Mouse (Mus musculus) layer of hippocampus, adult 18-20 months (tissue): ENCODE results near the gene Nrde2. TPM values are rescaled to one million over a fixed set of nuclear protein-coding genes. Genes with fewer than 3 reads are reported as not detected.

Experiments
- DNase-seq, 2 experiments: peaks; one replicate each; pipeline ENCODE4 v3.0.0; 2022; ENCODE audit warnings: low spot score in 2 of 2
- total RNA-seq, 2 experiments: library from RNA; stranded (reverse); gene quantifications; 2 replicates each; pipeline ENCODE4 v1.2.3; 2021

Gene Nrde2
- total RNA-seq, 2 experiments from 2014 or later: 16.8 to 17.4 TPM

- DNase-seq: no peak
Measured at GRCm38 (mm10) chr12:100180802-100181201, 21.3 kb upstream of the Nrde2 start.

DNA sequence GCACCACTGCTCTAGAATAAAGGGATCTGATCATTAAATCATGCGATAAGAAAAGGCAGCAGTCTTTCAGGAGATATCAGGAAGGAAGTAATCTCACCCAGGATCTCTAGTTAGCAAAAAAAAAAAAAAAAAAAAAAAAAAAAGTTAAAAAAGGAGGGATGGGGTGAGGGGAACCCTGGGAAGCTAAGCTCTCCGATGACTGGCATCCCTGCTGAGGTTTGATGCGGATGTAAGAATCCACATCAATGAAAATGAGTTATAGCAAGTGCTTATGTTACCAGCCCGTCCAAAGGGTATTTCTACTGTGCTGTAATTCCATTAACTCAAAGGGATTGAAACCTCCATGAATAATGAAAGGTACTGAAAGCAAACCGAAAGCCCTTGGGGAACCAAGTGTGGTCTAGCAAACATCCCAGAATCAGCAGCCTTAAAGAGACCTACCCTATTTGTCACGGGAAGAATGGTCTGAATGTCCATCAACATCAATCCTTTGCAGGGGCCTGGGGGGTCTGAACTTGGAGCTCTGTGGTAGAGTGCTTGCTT is 19.5 kb upstream of the Nrde2 start:
- no peak for DNase-seq

DNA sequence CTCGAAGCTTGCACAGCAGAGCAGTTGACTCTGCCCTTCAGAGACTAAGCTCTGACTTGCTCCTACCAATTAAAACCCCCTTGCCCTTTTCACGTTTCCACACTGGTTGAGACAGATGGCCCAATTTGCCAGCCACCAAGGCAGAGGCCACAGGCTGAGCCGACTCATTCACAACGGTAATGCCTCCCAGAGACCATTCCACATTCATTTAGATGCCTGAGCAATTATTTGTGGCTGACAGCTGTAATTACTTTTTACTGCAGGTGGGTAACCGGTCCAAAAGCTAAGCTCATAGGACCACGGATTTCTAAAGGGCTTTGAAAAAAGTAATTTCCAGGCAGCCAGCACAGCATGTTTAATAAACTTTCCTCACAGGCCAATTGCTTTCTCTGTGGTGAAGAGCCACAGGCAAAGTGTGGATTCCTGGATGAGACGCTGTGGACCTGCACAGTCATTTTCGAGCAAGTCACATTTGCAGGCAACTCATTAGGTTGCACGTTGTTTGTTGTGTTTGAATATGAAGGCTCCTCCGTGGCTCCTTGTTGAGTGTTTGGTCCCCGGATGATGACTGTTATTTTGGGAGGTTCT is 17.1 kb upstream of the Nrde2 start:
- no peak for DNase-seq

DNA sequence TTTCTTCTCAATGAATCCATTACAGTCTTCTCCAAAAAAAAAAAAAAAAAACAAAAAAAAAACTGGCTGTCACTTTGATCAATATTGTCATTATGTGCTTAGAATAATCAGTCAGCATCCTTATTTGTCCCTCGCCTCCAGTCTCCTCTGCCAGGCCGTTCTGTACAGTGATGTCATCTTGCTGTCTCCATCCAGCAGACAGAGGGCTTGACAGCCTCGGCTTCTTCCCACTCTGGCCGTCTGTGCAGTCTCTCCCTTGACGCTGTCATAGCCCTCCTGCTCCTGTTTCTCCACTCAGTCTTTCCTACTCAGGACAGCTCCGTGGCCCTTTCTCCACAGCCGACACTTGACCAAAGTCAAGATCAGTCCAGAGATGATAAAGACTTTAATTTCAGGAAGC is 13.0 kb upstream of the Nrde2 start:
- DNase-seq: peak; percentile 7 to 52

GRCm38 (mm10) chr12:100167931-100168871 is 8.7 kb upstream of the Nrde2 start:
- no peak for DNase-seq

DNA sequence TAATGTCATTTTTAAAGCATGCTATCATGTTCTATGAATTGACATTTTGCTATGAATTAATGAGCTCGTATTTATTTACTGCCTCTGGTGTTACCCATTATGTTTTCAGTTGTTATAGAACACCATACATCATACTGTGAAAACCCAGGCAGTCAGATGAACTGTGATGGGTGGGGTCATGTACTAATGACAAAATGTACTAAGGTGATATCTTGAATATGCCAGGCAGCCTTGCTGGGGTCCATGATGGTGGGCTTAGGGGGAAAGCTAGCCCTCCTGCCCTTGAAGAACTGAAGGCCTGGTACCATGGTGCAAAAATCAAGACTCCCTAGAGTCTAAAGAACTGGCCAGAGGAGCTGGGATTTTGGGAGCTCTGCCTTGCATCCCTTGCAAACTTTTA is 8.0 kb upstream of the Nrde2 start:
- no peak for DNase-seq

GRCm38 (mm10) chr12:100166939-100167338 is 7.5 kb upstream of the Nrde2 start:
- DNase-seq: peak; percentile 56 to 74

DNA sequence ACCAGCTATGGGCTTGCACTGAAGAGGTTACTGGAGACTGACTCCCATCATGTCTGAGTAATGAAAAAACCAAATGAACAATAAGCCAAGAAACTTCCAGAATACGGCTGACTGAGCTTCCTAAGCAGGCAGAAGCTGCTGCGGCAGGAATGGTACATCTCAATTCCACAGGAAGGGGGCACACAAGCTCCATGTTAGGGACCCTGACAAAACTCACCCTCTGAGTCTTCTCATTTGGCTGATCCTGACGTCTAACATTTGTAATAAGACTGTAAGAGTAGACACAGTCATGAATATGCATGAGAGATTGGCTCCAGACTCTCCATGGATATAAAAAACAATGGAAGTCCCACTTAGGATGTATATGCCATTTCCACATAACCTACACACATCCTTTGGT is 6.7 kb upstream of the Nrde2 start:
- DNase-seq: peak; percentile 61 to 85

DNA sequence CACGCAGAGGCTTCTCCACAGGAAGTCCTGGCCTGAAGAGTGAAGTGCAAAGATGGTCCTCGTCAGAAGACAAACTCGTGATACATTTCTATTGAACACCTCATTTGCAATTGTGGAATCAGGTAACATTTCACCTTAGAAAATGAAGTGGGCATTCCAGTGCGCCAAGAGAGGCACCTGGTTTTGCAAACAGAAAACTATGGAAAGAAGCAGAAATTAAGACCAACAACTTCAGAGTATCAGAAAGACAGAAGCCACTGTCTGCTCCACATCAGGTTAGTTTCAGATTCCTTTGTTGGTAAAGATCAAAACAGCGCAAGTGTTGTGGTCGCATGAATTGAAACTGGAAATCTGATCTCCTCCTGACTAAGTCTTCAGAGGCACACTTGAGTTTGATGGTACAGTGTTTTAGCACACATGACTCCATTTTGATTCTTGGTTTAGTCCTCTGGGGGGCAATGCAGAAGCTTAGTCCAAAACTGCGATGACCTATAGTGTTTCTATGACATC is 5.6 kb upstream of the Nrde2 start:
- no peak for DNase-seq

GRCm38 (mm10) chr12:100152466-100152865 is 7.0 kb downstream of the Nrde2 start:
- no peak for DNase-seq

DNA sequence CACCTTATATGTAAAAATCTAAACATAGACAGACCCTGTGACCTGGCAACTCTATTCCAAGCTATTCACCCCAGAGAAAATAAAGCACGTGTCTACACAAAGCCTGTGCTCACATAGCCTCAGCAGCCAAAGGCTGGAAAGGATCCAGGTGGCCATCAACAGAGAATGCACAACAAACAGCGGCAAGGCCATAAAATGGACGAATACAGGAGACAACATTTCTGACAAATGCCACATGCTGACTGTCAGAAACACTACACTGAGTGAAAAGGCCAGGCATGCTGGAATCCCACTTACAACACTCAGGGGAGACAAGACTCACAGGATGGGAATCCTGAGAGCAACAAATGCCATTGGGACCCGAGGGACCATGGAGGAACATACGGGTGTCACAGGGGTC is 15.2 kb downstream of the Nrde2 start:
- DNase-seq: no peak

- DNase-seq: no peak
Measured at GRCm38 (mm10) chr12:100143737-100144136, 15.7 kb downstream of the Nrde2 start.

GRCm38 (mm10) chr12:100142848-100143523 is 16.5 kb downstream of the Nrde2 start:
- DNase-seq: no peak

- no peak for DNase-seq
Measured at GRCm38 (mm10) chr12:100135117-100135516, 24.3 kb downstream of the Nrde2 start.

GRCm38 (mm10) chr12:100134395-100134936 is 25.0 kb downstream of the Nrde2 start:
- DNase-seq: no peak

DNA sequence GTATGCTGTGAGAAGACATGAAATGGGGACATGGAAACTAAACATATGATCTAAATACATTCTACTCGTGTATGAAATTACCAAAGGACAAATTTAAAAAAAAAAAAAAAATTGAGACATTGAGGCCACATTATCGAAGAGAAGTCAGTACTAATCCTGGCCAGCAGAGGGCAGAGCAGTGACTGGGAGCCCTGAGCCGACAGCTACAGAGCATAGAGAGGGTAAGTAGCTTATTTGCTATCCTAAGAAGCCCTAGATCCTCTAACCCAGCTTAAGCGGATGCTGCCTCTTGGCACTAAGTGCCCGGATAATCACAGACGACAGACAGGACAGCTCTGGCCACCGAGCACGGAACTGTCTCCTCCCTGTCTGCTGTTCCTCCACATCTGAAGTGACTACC is 27.8 kb downstream of the Nrde2 start:
- DNase-seq: peak; percentile 53 to 84

GRCm38 (mm10) chr12:100131167-100131566 is 28.3 kb downstream of the Nrde2 start:
- no peak for DNase-seq

GRCm38 (mm10) chr12:100128961-100129360 is 30.5 kb downstream of the Nrde2 start:
- no peak for DNase-seq

DNA sequence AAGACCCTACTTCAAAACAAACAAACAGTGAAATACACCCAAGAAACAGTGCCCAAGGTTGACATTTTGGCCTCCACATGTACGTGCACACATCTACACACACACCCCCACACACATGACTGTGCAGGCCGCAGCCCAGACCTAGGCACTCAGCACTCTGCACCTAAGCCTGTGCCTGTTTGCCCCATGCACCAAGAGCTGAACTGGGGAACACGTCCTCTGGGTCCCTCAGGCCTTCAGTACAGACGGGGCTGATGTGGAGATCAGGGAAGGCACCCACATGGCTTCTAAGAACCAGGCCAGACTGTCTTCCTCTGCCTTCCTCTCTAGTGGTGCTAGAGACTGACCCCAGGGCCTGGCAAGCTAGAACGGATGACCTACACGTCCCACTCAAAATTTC is 30.9 kb downstream of the Nrde2 start:
- no peak for DNase-seq

- DNase-seq: peak; percentile 41 to 83
Measured at GRCm38 (mm10) chr12:100127866-100128480, 31.5 kb downstream of the Nrde2 start.
